Mouse (Mus musculus) erythroblast, embryonic 14.5 days (primary cell): ENCODE results near the gene Rasgef1b.

Experiments
- GATA1 ChIP-seq: IDR thresholded peaks from 2 replicates; pipeline ENCODE4 v1.6.1; 2012; ENCODE audit warnings: low read length, inconsistent platforms, mixed read lengths
- TAL1 ChIP-seq: IDR thresholded peaks from 3 replicates; pipeline ENCODE4 v1.6.1; 2012; ENCODE audit warnings: low read length, inconsistent platforms, mixed read lengths

DNA sequence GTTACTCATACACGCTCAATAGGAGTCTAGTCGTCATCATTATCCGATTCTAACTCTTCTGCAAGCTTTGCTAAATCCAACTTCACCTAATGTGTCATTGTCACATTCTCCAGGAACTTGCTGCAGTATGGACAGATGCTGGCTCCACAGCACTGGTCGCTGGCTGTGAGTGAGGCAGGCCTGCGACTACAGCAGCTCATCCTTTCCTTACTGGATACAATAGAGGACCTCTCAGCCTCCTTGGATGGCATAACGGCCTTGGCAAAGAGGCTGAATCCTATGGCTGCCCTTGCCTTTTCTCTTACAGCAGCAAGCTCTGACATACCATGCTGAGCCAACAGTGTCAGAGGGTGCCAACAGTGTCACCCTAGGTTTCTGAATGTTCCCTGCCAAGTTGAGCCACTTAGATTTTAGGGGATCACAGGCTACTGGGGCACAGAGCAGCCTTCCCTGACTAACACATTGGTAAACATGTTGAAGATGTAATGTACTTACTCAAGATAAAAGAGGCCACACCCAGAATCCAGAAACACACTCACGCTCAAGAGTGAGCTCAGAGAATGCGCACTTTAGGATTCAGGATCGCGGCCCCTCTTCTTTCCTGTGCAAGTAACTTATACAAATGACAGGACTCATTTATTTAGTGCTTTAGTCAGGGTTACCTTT is 340.1 kb downstream of the Rasgef1b start:
- no peak for TF ChIP-seq GATA1
- no peak for TF ChIP-seq TAL1
